Mouse (Mus musculus) right cerebral cortex, postnatal 25 days (tissue): ENCODE measurements at regions not wholly inside any gene's neighbourhood (a gene's known extent, or its start where the extent isn't known, plus 50 kb on each side); places are given as distances from the start of the nearest gene placed in this dataset.

Experiments used
- DNase-seq: peaks from one replicate; pipeline ENCODE4 v3.0.0; 2022

GRCm38 (mm10) chr12:86830247-86830585 is 54.4 kb downstream of the Irf2bpl start:
- DNase-seq = no peak

- DNase-seq = no peak
These were observed 54.9 kb downstream of the Irf2bpl start for GRCm38 (mm10) chr12:86829581-86830246.

GRCm38 (mm10) chr12:86827241-86827606 is 57.4 kb downstream of the Irf2bpl start:
- no peak for DNase-seq

GRCm38 (mm10) chr12:86826420-86827240 is 58.0 kb downstream of the Irf2bpl start:
- DNase-seq = peak; percentile 70

- DNase-seq = no peak
These were observed 58.8 kb downstream of the Irf2bpl start for GRCm38 (mm10) chr12:86825584-86826419.

- peak; percentile 70 for DNase-seq
These were observed 59.6 kb downstream of the Irf2bpl start for GRCm38 (mm10) chr12:86824860-86825583.

GRCm38 (mm10) chr12:86823855-86824589 is 60.6 kb downstream of the Irf2bpl start:
- DNase-seq = peak; percentile 90

- DNase-seq = no peak
These were observed 61.1 kb downstream of the Irf2bpl start for GRCm38 (mm10) chr12:86823488-86823854.

- DNase-seq = no peak
These were observed 63.4 kb downstream of the Irf2bpl start for GRCm38 (mm10) chr12:86821183-86821582.

GRCm38 (mm10) chr12:86819568-86819967 is 65.0 kb downstream of the Irf2bpl start:
- no peak for DNase-seq

GRCm38 (mm10) chr12:86819163-86819562 is 65.4 kb downstream of the Irf2bpl start:
- no peak for DNase-seq

- DNase-seq = no peak
These were observed 66.4 kb downstream of the Irf2bpl start for GRCm38 (mm10) chr12:86818201-86818600.

GRCm38 (mm10) chr12:86816702-86817610 is 67.6 kb downstream of the Irf2bpl start:
- no peak for DNase-seq

- DNase-seq = peak; percentile 74
These were observed 68.4 kb downstream of the Irf2bpl start for GRCm38 (mm10) chr12:86816171-86816701.

- no peak for DNase-seq
These were observed 69.9 kb downstream of the Irf2bpl start for GRCm38 (mm10) chr12:86814740-86815139.
